Mouse (Mus musculus) spleen, postnatal 36 days (tissue): Measurements from ENCODE around the gene Cdca8.
"Not testable (repeated sequence)": the region's sequence is repeated elsewhere in the genome, so short reads cannot be mapped to it uniquely, and the experiment has no call there.

Source experiments
- DNase-seq, 2 experiments: peaks; one replicate each; pipeline ENCODE4 v3.0.0; 2022; ENCODE audit warnings: low spot score in 2 of 2, mixed read lengths in 1 of 2

Cdca8 gene

GRCm38 (mm10) chr4:124939211-124939610 lies at the start of gene Cdca8:
Cdca8 (minus strand) TSS chr4:124939311.
- not testable (repeated sequence) for DNase-seq

GRCm38 (mm10) chr4:124988382-124988781 lies 49.3 kb upstream of the Cdca8 start:
- DNase-seq = no peak

- DNase-seq = no peak
These were observed 48.6 kb upstream of the Cdca8 start for GRCm38 (mm10) chr4:124987711-124988097.

- DNase-seq = no peak
These were observed 47.9 kb upstream of the Cdca8 start for GRCm38 (mm10) chr4:124986739-124987710.

- no peak for DNase-seq
These were observed 46.8 kb upstream of the Cdca8 start, which contains the start of gene Rspo1 for GRCm38 (mm10) chr4:124985671-124986602. Rspo1 (plus strand) TSS chr4:124986430.

GRCm38 (mm10) chr4:124984871-124985670 lies 46.0 kb upstream of the Cdca8 start:
- DNase-seq = no peak

GRCm38 (mm10) chr4:124983893-124984526 lies 44.9 kb upstream of the Cdca8 start:
- no peak for DNase-seq

- no peak for DNase-seq
These were observed 39.1 kb upstream of the Cdca8 start for GRCm38 (mm10) chr4:124978201-124978600.

GRCm38 (mm10) chr4:124973296-124973695 lies 34.2 kb upstream of the Cdca8 start:
- DNase-seq = no peak

GRCm38 (mm10) chr4:124972316-124972715 lies 33.2 kb upstream of the Cdca8 start:
- DNase-seq = no peak

GRCm38 (mm10) chr4:124971094-124971493 lies 32.0 kb upstream of the Cdca8 start:
- DNase-seq = no peak

- no peak for DNase-seq
These were observed 31.6 kb upstream of the Cdca8 start for GRCm38 (mm10) chr4:124970677-124971076.

- no peak for DNase-seq
These were observed 31.1 kb upstream of the Cdca8 start for GRCm38 (mm10) chr4:124970194-124970593.

GRCm38 (mm10) chr4:124969219-124969848 lies 30.2 kb upstream of the Cdca8 start:
- no peak for DNase-seq

GRCm38 (mm10) chr4:124968711-124969110 lies 29.6 kb upstream of the Cdca8 start:
- DNase-seq = no peak

- DNase-seq = no peak
These were observed 25.9 kb upstream of the Cdca8 start for GRCm38 (mm10) chr4:124964912-124965599.

- DNase-seq = no peak
These were observed 23.5 kb upstream of the Cdca8 start for GRCm38 (mm10) chr4:124962576-124962975.

- no peak for DNase-seq
These were observed 21.8 kb upstream of the Cdca8 start for GRCm38 (mm10) chr4:124960940-124961339.

GRCm38 (mm10) chr4:124959062-124959461 lies 20.0 kb upstream of the Cdca8 start:
- DNase-seq = no peak

GRCm38 (mm10) chr4:124957284-124957683 lies 18.2 kb upstream of the Cdca8 start:
- DNase-seq = no peak
